Mouse (Mus musculus): Measurements from ENCODE around the gene Utp3. TPM values are rescaled to one million over a fixed set of nuclear protein-coding genes. Genes with fewer than 3 reads are reported as not detected.

Utp3 gene
- polyA plus RNA-seq (2015; fragmentation: Illumina TruSeq; extraction: RNeasy Lipid Tissue Mini Kit (QIAGEN cat#74804); ENCODE audit: low read depth, low replicate concordance), result 35.0 TPM

DNA sequence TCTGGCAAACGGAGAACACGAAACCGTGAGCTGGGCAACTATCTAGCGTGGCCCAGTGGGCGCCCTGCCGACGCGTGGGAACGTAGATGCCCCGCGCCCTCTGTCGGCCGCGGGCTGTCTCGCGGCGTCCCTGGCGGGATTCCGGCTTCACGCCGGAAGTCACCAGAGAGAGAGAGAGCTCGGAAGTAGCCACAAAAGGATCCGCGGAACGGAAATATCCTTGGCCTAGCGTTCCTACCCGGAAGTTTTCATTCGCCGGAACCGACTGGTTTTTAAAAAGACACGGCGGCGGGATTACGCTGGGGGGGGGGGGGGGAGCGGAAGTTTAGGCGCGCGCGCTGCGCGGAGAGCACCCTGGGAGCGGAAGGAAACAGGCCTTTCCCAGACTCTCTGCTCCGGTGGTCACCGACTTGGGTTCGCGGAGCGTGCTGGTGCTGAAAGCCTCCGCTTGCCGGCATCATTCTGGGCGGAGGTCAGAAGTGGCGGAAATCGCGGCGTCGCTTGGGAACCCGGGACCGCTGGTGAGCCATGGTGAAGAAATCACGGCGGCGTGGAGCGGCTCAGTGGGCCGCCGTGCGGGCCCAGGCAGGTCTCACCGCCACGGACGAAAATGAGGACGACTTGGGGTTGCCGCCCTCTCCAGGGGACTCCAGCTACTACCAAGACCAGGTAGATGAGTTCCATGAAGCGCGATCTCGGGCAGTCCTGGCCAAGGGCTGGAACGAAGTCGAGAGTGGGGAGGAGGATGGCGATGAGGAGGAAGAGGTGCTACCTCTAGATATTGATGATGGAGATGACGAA lies at the start of gene Utp3:
Utp3 (plus strand) TSS at position 377 of the 801 bp plus-strand sequence.

DNA sequence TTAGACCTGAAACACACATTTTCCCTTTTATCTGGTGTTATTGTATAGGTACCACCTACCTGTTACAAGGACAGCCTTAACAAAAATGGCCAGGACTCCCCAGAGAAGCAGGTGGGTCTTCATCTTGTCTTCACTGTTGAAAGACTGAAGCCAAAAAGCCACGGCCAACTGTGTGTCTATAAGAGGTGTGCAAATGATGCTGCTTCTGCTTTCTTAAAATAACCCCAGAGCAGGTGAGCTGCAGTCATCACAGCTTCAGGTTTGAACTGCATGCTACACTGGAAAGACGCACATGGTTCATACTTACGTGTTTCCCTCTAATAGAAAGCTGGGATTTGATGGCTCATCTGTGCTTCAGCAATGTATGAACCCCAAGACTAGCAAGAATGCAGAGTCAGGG lies 26.6 kb upstream of the Utp3 start, which contains the start of gene Jchain:
Jchain (minus strand) TSS at position 235 of the 400 bp plus-strand sequence.

DNA sequence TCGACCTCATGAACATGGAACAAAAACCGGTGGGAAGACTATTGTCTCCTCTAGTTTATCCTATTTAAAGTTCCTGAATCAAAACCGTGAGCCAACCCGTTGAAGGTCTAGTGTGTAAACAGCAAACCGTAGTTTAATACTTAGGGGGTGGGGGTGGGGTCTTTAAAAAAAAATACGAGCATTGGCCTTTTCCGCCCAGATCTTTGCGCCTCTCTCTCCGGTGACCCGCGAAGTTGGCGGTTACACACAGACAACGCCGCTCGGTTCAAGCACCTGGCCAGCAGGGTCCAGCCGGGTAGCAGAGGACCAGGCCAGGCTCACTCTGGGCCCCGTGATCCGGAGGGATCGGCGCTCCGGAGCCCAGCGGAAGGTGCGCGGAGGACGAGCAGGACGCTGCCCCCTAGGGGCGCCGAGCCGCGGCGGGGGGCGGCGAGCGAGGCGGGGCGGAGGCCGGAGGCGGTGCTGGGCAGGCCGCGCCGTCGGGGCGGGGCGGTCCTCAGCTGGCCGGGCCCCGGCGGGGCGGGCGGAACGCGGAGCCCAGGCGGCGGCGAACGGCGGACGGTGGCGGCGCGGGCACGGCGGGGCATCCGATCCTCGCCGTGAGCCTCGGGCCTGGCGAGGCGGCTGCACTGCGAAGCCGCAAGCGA lies 10.4 kb downstream of the Utp3 start, which contains the start of gene Rufy3:
Rufy3 (plus strand) TSS at position 540 of the 647 bp plus-strand sequence.

Other genes starting within 250 kb of the Utp3 start
- gene Prol1, start 237.2 kb upstream of the Utp3 start, polyA plus RNA-seq (2015; fragmentation: Illumina TruSeq; extraction: RNeasy Lipid Tissue Mini Kit (QIAGEN cat#74804); ENCODE audit: low read depth, low replicate concordance), result not detected
- not detected for gene Amtn, start 178.4 kb upstream of the Utp3 start, polyA plus RNA-seq (2015; fragmentation: Illumina TruSeq; extraction: RNeasy Lipid Tissue Mini Kit (QIAGEN cat#74804); ENCODE audit: low read depth, low replicate concordance)
- gene Ambn, start 98.5 kb upstream of the Utp3 start, polyA plus RNA-seq (2015; fragmentation: Illumina TruSeq; extraction: RNeasy Lipid Tissue Mini Kit (QIAGEN cat#74804); ENCODE audit: low read depth, low replicate concordance), result not detected
- not detected for gene Enam, start 66.5 kb upstream of the Utp3 start, polyA plus RNA-seq (2015; fragmentation: Illumina TruSeq; extraction: RNeasy Lipid Tissue Mini Kit (QIAGEN cat#74804); ENCODE audit: low read depth, low replicate concordance)
- 0.74 TPM for gene Jchain, start 26.6 kb upstream of the Utp3 start, polyA plus RNA-seq (2015; fragmentation: Illumina TruSeq; extraction: RNeasy Lipid Tissue Mini Kit (QIAGEN cat#74804); ENCODE audit: low read depth, low replicate concordance)
- gene Rufy3, start 10.6 kb downstream of the Utp3 start, polyA plus RNA-seq (2015; fragmentation: Illumina TruSeq; extraction: RNeasy Lipid Tissue Mini Kit (QIAGEN cat#74804); ENCODE audit: low read depth, low replicate concordance), result 182 TPM
- 127 TPM for gene Grsf1, start 121.7 kb downstream of the Utp3 start, polyA plus RNA-seq (2015; fragmentation: Illumina TruSeq; extraction: RNeasy Lipid Tissue Mini Kit (QIAGEN cat#74804); ENCODE audit: low read depth, low replicate concordance)
- gene Mob1b, start 166.4 kb downstream of the Utp3 start, polyA plus RNA-seq (2015; fragmentation: Illumina TruSeq; extraction: RNeasy Lipid Tissue Mini Kit (QIAGEN cat#74804); ENCODE audit: low read depth, low replicate concordance), result 13.1 TPM
- 21.9 TPM for gene Dck, start 210.5 kb downstream of the Utp3 start, polyA plus RNA-seq (2015; fragmentation: Illumina TruSeq; extraction: RNeasy Lipid Tissue Mini Kit (QIAGEN cat#74804); ENCODE audit: low read depth, low replicate concordance)

All from brain, adult 10 weeks (tissue).